Mouse (Mus musculus) CH12.LX (cell line): ENCODE measurements around the gene Srf.

Source experiments
- CHD1 ChIP-seq: IDR thresholded peaks from 2 replicates; pipeline ENCODE4 v1.6.1; 2012; ENCODE audit warnings: low read depth, low read length, improper control_type of control experiment, inconsistent platforms
- CTCF ChIP-seq, 2 experiments: IDR thresholded peaks in 1 of 2; conservative IDR thresholded peaks in 1 of 2; 2 replicates each; pipeline ENCODE4 v1.5.1; 2011 to 2012; ENCODE audit warnings: low read depth in 2 of 2, low read length in 2 of 2, improper control_type of control experiment in 1 of 2, inconsistent platforms in 1 of 2, mild to moderate bottlenecking in 1 of 2, moderate library complexity in 1 of 2
- EP300 ChIP-seq: IDR thresholded peaks from 2 replicates; pipeline ENCODE4 v1.6.1; 2011; ENCODE audit warnings: low read length, improper control_type of control experiment
- HCFC1 ChIP-seq: IDR thresholded peaks from 2 replicates; pipeline ENCODE4 v1.6.1; 2012; ENCODE audit warnings: low read depth, mild to moderate bottlenecking, inconsistent platforms, low read length, improper control_type of control experiment
- MAFK ChIP-seq: IDR thresholded peaks from 2 replicates; pipeline ENCODE4 v1.6.1; 2011; ENCODE audit warnings: low read length, improper control_type of control experiment; ENCODE audit not compliant: insufficient replicate concordance
- MEF2A ChIP-seq: IDR thresholded peaks from 2 replicates; pipeline ENCODE4 v1.6.1; 2014; ENCODE audit warnings: low read depth, mild to moderate bottlenecking, inconsistent platforms, low read length, improper control_type of control experiment, borderline replicate concordance
- POLR2A ChIP-seq: IDR thresholded peaks from 2 replicates; pipeline ENCODE4 v1.6.1; 2011; ENCODE audit warnings: low read depth, mild to moderate bottlenecking, improper control_type of control experiment, low read length
- TCF12 ChIP-seq: IDR thresholded peaks from 2 replicates; pipeline ENCODE4 v1.6.1; 2014; ENCODE audit warnings: low read depth, mild to moderate bottlenecking, inconsistent platforms, low read length, improper control_type of control experiment

DNA sequence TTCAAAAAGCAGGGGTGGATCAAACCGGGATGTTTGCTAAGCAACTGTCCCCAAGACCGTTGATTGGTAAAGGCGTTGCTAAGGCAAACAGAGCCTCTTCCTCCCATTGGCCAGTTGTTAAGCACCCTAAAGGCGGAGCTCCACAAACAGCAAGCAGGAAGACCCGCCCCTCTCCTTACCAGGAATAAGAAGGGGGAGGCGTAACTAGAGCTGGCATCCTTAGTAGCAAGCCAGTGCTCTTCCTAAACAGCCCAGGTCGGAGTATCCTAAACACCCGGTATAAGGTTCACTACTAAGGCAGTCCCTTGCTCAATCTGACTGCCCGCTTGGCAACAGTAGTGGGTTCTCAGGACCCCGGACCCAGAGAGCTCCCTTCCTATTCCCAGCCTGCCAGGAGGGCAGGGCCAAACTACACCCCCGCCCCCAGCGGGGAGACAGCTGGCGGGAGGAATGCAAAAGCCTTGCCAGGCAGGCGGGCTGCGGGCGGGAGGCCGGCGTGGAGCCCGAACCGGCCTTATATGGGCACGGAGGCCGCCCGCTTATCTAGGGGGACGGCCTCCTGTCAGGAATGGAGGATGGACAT, 3.0 kb downstream of the Srf start:
- TF ChIP-seq POLR2A: no peak
- TF ChIP-seq CTCF (conservative IDR thresholded peaks at IDR 0.05 in 1 of 2, IDR thresholded peaks at IDR 0.05 in 1 of 2; ENCODE audit: low read depth in 2 of 2, low read length in 2 of 2): no peak
- no peak for TF ChIP-seq CHD1
- no peak for TF ChIP-seq MAFK
- no peak for TF ChIP-seq EP300
- no peak for TF ChIP-seq MEF2A
- TF ChIP-seq HCFC1: no peak
- TF ChIP-seq TCF12: no peak
